Mouse (Mus musculus) frontal cortex, postnatal 36 days (tissue): Measurements from ENCODE around the gene Gm28038.
A peak's percentile ranks its signal among the peaks of the same experiment; 100 is the strongest.

Experiments
- DNase-seq, 2 experiments: peaks; one replicate each; pipeline ENCODE4 v3.0.0; 2022; ENCODE audit warnings: low spot score in 2 of 2

Gm28038 gene

DNA sequence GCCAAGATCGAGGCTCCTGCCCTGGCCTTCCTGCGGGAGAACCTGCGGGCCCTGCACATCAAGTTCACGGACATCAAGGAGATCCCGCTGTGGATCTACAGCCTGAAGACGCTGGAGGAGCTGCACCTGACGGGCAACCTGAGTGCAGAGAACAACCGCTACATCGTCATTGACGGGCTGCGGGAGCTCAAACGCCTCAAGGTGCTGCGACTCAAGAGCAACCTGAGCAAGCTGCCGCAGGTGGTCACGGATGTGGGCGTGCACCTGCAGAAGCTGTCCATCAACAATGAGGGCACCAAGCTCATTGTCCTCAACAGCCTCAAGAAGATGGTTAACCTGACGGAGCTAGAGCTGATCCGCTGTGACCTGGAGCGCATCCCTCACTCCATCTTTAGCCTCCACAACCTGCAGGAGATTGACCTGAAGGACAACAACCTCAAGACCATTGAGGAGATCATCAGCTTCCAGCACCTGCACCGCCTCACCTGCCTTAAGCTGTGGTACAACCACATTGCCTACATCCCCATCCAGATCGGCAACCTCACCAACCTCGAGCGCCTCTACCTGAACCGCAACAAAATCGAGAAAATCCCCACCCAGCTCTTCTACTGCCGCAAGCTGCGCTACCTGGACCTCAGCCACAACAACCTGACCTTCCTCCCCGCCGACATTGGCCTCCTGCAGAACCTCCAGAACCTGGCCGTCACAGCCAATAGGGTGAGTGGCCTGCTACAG is 24.1 kb upstream of the Gm28038 start:
- DNase-seq = no peak

DNA sequence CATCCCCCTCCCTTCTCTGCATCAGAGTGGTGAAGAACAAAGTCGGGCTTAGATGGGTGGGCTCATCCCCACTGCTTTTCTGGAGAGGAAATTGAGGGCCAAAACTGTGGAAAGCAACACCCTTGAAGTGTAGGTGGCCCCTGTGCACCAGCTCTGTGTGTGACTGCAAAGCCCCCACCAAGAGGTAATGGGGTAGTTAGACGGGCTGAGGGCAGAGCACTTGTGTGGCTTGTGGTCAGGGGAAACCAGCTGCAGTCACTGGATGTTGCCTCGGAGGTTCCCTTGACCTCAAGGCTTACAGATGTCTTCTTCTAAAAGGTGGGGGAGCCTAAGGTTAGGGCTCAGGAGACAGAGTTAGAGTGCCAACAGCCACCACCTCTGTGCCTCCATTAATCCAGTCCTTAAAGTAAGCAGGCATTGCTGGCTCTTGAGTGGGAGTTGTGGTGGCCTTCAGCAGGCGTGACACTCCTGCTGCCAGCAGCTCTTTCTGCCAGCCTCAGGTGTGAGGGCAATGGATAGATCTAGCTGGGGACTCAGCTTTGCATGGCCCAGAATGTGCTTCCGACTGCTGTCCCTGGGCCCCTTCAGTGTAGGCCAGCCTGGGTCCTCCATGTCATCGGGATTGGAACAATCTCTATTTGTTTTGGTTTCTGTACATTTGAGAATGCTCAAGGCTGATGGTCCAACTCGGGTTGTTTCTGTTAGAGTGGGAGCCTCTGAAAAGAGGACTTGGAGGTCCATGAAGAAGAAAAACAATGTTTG is 23.0 kb upstream of the Gm28038 start:
- no peak for DNase-seq

DNA sequence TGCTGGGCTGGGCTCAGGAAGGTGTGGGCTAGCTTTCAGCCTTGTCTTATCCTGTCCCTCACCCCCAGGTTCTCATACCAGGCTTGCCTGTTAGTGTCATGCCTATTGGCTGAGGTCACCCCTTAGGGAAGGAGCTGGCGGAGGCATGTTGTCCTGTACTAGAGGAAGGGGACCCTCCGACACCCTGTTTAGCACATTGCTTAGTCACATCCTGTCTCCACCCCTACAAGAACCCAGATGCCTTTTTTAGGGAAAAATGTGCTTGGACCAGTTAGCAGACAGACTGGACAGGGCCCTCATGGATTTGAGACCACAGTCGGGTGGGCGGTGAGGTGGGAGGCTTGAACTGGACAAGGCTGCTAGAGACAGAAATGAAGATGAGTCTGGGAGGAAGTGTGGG is 22.2 kb upstream of the Gm28038 start:
- DNase-seq = no peak

DNA sequence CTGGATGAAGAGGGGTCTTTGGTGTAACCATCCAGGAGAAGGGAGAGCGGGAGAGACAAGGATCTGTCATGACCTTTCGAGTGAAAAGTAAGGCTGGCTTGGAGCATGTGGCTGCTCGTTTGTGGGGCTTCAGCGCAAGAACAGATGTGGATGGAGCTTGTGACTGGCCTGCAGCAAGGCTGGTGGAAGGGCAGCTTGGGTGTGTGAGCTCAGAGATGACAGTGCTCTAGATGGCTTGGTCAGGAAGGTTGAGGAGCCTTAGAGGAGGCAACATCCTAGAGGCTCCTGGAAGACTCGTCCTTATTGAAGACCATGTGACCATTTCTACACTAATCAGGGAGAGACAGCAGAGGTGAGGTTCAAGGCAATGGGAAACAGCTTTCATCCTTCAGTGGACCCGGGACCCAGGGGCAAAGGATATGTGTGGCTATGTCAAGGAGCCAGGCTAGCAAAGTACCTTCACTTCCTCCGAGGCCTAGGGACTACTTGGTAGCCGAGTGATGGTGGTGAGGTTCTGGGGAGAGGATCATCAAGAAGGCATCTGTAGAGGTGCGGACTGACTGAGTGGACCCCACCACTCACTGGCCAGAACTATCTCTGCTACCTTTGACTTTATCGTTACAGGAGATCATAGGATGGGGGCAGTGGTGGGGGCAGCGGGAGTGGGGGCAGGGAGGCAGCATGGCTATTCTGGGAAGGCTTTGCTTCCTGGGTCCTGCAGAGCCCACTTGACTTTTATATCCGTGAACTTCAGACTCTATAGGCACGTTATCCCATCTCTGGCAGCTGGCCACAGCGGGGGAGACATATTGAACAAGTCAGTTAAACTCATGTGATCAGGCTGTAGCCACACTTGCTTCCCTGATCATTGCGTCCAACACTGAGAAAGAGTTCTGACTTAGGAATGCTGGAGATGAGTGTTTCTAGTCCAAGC is 21.4 kb upstream of the Gm28038 start:
- no peak for DNase-seq

DNA sequence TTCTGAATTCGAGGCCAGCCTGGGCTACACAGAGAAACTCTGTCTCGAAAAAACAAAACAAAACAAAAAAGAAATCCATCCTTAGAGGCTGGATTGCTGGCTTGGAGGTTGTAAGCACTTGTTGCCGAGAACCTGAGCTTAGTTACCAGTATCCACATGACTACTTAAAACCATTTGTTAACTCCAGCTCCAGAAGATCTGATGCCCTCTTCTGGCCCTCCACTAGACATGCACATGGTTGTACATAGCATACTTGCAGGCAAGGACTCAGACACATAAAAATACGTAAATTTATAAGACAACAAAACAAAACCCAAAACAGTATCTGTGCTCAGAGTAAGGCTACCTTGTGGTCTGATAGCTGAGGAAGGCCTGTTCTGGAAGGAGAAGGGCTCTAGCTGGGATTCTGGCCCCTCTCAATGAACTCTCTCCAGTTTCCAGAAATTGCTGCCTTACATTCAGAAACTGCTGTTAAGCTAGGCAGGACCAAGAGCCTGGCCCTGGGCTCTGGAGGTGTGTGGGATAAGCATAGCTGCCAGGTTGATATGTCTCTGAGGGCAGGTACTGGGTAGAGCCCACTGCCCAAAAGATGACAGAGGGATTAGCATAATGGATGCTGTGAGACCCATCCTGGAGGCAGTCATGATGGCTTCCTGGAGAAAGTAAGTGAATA is 19.6 kb upstream of the Gm28038 start:
- DNase-seq = no peak

DNA sequence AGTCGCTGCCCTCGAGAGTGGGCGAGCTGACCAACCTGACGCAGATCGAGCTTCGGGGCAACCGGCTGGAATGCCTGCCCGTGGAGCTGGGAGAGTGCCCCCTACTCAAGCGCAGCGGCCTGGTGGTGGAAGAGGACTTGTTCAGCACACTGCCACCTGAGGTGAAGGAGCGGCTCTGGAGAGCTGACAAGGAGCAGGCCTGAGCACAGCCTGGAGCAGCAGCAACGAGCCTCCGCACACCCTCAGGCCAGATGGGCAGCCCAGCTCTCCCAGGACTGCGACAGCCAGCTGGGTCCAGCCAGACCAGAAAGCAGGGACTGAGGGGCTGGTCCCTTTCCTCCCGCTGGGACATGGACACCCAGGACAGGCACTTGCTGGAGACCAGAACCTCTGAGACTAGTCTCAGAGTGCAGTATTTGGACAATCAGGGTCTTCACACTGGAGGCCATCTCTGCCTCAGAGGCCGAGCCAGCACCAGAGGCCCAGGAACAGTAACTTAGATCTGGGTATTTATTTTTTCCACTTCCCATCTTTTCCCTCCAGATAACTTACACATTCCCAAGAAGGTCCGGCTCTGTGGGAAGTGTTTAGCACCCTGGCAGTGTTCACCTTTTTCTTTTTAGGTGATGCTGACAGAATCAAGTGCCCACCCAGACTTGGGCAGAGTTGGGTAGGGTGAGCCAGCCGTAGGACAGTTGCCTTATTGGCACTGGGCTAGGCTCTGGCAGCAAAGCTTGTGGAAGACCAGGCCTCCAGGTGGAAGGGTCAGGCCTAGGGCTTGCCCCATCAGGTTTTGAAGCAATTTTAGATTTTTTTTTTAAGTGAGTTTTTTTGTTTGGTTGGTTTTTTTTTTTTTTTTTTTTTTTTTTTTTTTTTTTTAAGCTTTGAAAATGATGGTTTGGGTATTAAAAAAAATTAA is 18.7 kb upstream of the Gm28038 start:
- no peak for DNase-seq

DNA sequence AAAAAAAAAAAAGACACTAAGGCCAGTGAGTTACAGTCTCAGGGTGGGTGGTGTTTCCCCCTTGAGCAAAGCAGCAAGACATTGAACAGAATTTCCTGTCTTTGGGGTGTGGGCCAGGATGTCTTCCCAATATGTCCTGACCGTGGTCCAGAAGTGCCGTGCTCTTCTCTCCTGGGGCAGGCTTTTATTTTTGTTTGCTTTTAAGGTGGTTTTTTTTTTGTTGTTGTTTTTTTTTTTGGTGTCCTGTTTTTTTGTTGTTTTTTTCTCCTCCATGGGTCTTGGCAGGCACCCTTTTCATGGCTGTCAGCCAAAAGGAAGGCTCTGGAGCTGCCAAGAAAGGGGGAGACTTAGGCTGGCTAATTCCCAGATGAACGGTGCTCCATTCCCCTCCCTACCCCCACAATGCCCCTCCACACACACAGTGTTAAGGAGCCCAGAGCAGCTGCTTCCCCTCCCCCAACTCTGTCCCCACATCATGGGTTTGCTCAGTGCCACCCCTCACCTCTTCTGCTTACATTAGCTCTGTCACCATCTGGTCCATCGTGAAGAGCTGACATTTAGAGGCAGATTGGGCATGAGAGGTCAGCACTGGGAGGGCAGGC is 17.9 kb upstream of the Gm28038 start:
- DNase-seq = peak; percentile 45 to 55

DNA sequence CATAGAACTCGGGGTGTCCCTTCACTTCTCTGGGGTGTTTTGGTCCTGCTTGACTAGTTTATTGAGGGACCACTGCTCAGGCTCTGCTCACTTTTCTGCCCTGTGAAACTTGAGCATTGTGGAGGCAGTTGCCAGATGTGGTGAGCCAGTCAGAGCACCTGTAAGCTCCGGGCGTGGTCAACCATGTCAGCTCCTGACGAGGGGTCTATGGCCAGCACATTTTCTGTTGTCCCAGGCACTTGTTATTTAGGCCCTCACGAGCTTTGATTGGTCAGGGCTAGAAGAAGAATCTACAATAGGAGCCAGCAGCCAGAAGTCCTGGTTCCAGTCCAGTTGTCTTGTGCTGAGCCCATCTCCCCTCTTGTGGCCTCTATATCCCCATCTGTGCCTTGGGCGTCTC is 17.0 kb upstream of the Gm28038 start:
- DNase-seq = no peak

DNA sequence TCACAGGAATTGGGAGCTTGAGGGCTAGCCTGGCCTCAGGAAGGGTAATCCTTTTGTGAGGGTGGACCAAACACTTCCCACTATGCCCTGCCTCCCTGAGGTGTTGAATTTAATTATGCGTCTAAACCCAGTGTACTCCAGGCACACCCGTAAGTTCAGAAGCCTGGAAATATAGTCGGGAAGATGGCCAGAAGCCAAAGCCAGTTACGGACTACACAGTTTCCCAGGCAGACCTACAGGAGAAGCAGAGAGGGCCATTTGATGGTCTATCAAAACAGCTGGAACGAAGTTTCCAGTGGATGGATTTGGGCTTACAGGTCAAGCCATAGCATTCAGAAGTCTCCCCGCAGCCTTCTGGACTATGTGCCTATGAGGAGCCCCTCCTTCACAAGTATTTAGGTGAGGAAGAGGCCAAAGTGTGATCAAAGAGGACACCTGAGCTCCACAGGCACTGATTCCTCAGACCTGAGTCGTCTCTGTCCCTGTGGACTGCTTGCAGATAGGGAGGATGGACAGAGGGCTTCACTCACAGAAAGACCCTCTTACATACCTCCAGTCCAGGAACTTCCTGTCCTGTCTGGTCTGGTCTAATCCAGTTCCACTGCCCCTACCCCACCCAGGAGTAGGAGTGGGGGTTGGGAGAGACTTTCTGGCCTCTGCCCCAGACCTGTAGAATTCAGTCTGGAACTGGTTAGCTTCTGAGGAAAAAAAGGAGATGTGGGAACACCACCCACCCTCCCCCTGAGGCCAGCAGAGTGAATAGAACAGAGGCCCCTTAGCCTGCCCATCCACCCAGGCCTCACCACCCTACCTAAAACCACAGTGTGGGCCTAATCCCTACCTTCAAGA is 15.9 kb upstream of the Gm28038 start:
- DNase-seq = no peak

DNA sequence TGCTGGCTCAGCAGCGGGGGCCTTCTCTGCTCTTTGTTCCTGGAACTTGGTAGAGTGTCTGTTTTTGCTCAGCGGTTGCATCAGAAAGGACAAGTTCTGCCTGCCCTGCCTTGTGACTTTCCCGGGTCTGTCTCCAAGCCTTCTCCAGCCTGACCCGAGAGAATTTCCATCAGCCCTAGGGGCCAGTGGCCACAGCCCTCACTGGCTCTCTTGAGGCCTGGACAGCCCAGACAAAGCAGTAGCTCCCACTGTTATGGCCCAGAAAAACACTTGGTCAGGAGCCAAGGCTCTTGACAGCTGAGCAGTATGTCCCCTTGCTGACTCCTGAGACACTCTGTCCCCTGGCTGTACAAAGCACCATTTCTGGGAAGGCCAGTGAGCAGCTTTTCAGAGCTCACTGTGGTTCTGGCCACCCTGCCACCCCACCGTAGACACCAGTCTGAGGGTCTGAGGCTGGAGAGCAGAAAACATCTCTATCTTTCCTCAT is 15.0 kb upstream of the Gm28038 start, which contains the start of gene Phyhd1:
TSS of gene Phyhd1 (plus strand) at position 437 of the 487 bp plus-strand sequence.
- peak; percentile 47 to 64 for DNase-seq

DNA sequence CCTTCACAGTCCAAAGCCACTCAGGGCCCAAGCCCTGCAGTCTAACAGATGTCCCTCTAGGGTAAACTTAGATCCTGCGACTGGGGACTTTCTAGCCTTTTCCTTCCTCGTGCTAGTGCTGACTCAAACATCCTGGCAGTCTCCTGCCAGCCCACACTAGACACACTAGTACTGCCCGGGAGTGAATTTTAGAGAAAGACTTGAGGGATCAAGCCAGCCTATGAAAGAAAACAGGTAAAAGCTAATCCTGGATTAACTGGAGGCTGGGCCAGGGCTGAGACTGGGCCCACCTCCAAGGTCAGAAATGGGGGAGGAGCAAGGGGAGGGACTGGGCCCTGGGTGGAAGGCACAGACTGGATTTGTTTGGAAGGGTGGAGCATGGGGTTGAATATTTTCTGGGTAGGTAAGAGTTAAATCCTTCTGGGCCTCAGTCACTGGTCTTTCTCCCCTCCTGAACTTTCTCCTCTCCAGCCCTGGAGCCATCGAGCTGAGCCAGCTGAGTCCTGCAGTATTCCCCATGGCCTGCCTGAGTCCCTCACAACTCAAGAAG is 14.4 kb upstream of the Gm28038 start:
- DNase-seq = peak; percentile 36 to 46

DNA sequence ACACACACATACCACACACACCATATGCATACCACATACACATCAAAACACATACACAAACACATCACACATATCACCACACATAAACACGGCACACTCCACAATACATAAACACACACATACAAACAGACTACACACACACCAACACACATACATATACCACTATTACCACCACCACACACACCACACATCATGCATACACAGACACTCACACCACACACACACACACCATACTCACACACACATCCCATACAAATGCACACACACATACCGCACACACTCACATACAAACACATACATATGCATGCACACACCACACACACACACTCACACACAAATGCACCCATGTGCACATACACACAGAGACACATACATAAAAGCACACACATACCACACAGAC is 13.4 kb upstream of the Gm28038 start:
- DNase-seq = no peak

DNA sequence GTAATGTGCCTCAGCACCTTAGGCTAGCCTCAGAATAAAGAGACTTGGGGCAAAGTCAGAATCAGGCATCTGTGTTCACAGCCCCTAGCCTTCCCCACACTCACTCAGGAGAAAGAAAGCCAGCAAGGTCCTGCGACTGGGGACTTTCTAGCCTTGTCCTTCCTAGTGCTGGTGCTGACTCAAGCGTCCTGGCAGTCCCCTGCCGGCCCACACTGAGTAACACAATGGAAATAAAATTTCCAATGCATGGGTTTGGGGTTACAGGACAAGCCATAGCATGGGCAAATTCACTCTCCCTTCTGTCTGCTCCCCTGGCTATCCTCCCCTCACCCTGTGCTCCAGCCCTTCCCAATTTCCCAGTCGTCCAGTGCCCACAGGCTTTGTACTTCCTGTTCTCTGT is 12.5 kb upstream of the Gm28038 start:
- DNase-seq = no peak

DNA sequence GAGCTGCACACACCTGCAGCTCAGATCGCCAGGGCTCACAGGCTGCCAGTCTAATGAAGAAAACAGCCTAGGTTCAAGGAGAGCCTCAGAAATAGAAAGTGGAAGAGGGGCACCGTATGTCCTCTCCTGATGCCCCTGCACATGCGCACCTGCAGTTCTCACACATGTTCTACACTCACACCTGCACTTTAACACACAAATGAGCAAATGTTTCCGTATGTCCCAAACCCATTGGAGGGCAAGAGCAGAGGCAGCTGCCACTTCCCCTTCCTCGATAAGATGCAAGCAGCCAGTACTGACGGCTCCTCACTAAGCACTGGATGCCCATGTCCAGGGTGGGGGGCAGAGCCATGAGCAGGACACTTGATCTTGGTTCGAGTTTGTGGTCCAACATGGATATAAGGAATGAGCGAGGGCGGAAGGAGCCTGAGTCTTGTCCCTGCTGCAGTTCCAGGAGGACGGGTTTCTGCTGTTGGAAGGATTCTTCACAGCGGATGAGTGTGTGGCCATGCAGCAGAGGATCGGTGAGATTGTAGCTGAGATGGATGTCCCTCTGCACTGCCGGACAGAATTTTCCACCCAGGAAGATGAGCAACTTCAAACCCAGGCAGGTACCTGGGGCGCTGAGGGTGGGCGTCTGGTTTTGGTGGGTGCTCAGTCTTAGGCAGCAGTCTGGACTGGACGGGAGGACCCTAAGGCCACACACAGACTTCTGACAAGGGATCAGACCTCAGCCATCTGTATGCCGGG is 11.4 kb upstream of the Gm28038 start:
- DNase-seq = no peak

DNA sequence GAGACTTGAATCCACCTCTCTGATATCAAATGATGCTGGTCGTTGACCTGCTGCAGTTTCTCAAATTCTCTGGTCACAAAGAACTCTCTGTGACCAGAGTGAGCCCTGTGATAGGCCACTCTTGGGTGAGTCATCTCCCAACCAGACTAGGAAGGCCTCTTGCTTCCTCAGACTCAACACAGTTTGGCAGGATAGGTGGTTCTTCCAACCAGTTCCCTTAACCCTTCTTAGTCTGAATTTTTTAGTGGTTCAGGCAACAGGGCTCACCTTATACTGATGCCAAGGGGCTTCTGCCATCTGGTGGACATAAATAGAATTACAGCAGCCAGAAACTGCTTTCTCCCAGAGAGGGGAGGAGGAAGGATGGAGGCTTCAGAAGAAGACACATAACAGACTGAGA is 10.7 kb upstream of the Gm28038 start:
- peak; percentile 49 to 76 for DNase-seq

DNA sequence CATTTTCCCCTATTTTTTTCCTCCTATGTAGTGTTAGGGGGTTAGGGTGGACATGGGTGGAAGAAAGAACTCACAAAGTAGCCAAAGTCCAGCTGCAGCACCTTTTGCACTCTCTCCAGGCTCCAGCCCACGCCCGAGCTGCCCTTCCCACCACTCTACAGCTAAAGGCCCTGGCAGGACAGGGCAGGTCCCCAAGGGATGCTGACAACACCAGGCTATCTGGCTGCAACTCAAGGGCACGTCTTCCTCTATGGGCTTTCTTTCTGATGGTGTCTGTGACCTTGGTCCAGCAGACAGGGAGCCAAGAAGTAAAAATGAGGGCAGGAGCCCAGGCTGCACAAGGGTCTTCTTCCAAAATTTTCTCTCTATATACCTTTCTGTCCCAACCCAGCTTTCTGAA is 808 bp downstream of the Gm28038 start:
- no peak for DNase-seq

DNA sequence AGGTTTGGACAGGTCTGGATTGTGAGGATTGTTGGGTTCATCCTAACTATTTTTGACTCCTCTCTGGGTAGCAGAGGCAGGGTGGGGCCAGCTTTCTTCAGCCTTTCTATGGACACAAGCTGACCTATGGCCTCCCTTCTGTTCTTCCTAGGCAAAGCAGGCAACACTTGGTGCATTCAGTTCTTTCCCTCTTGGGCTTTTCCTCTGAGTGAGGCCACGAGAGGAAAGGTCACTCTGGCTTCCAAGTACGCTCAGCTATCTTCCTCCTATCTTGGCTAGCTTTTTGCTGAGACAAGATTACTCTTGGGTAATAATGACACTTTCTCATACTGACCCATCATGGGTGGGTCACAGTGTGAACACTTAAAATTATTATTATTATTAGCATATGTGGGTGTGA is 2.4 kb downstream of the Gm28038 start:
- DNase-seq = no peak

DNA sequence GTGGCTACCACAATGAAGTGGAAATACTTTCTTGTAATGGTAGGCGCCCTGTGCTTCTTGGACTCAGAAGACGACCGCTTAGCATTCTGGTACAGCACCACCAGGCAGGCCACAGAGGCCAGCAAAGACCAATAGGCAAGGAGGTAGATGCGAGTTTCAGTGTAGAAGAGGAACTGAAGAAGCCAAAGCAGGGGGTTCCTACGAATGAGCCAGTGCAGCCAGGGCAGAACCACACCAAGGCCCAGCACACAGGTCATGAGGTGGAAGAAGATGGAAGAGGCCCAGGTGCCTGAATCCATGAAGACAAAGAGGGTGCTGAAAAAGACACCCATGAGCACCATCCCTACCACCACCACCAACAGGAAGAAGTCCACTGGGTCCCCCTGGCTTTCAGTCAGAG is 4.2 kb downstream of the Gm28038 start:
- DNase-seq = no peak
